Mouse (Mus musculus) MEL (cell line): ENCODE measurements around the gene D630003M21Rik. TPM values are rescaled to one million over a fixed set of nuclear protein-coding genes. Genes with fewer than 3 reads are reported as not detected.

Experiments used
- DNase-seq: peaks from one replicate; pipeline ENCODE4 v3.0.0; 2011; ENCODE audit warnings: low read depth, low spot score
- H3K27ac ChIP-seq: 2 replicates; pipeline ENCODE4 v1.5.1; 2012; ENCODE audit warnings: low read depth, mild to moderate bottlenecking, control low read depth, low read length, moderate library complexity; ENCODE audit not compliant: control insufficient read depth
- H3K27me3 ChIP-seq, 2 experiments: fragments of 150-350 bp in 1 of 2; sonication (generic) in 1 of 2; 2 replicates each; pipeline ENCODE4 v1.6.1; 2012; ENCODE audit warnings: low read length in 2 of 2, mild to moderate bottlenecking in 2 of 2, improper control_type of control experiment in 1 of 2, moderate library complexity in 1 of 2; ENCODE audit not compliant: insufficient read depth in 2 of 2, control insufficient read depth in 1 of 2
- H3K36me3 ChIP-seq, 2 experiments: 2 replicates each; pipeline ENCODE4 v1.6.1; 2012 to 2014; ENCODE audit warnings: low read length in 2 of 2, improper control_type of control experiment in 1 of 2, inconsistent platforms in 1 of 2, mild to moderate bottlenecking in 1 of 2; ENCODE audit not compliant: insufficient read depth in 2 of 2, control insufficient read depth in 1 of 2
- H3K4me1 ChIP-seq, 2 experiments: fragments of 150-350 bp in 1 of 2; sonication (generic) in 1 of 2; 2 replicates each; pipeline ENCODE4 v1.6.1; 2012; ENCODE audit warnings: low read length in 2 of 2, improper control_type of control experiment in 1 of 2, mild to moderate bottlenecking in 1 of 2; ENCODE audit not compliant: insufficient read depth in 2 of 2, control insufficient read depth in 1 of 2
- H3K4me3 ChIP-seq, 2 experiments: fragments of 150-350 bp in 1 of 2; sonication (generic) in 1 of 2; 2 replicates each; pipeline ENCODE4 v1.5.1; 2012; ENCODE audit warnings: low read depth in 2 of 2, low read length in 2 of 2, mild to moderate bottlenecking in 2 of 2, moderate library complexity in 2 of 2, control low read depth in 1 of 2, improper control_type of control experiment in 1 of 2; ENCODE audit not compliant: control insufficient read depth in 1 of 2, insufficient read depth in 1 of 2
- H3K79me2 ChIP-seq: 2 replicates; pipeline ENCODE4 v1.6.1; 2012; ENCODE audit warnings: mild to moderate bottlenecking, low read length, moderate library complexity; ENCODE audit not compliant: control insufficient read depth, poor library complexity, insufficient read depth
- H3K9ac ChIP-seq: 2 replicates; pipeline ENCODE4 v1.6.1; 2012; ENCODE audit warnings: low read depth, mild to moderate bottlenecking, control low read depth, low read length, moderate library complexity; ENCODE audit not compliant: control insufficient read depth, poor library complexity, severe bottlenecking
- H3K9me3 ChIP-seq: fragments of 150-350 bp; sonication (generic); replicated peaks from 2 replicates; pipeline ENCODE4 v1.6.1; 2012; ENCODE audit warnings: mild to moderate bottlenecking, low read length, improper control_type of control experiment, moderate library complexity; ENCODE audit not compliant: insufficient read depth
- BHLHE40 ChIP-seq: IDR thresholded peaks from 2 replicates; pipeline ENCODE4 v1.6.1; 2012; ENCODE audit warnings: low read depth, mild to moderate bottlenecking, inconsistent platforms, low read length, improper control_type of control experiment, borderline replicate concordance
- CHD1 ChIP-seq: IDR thresholded peaks from 2 replicates; pipeline ENCODE4 v1.6.1; 2012; ENCODE audit warnings: low read depth, mild to moderate bottlenecking, inconsistent platforms, low read length, improper control_type of control experiment
- CHD2 ChIP-seq: IDR thresholded peaks from 2 replicates; pipeline ENCODE4 v1.6.1; 2011; ENCODE audit warnings: low read length, improper control_type of control experiment
- CTCF ChIP-seq, 3 experiments: IDR thresholded peaks in 2 of 3; conservative IDR thresholded peaks in 1 of 3; 2 replicates each; pipeline ENCODE4 v1.5.1; 2011 to 2012; ENCODE audit warnings: low read length in 3 of 3, low read depth in 2 of 3, mild to moderate bottlenecking in 2 of 3, improper control_type of control experiment in 1 of 3, inconsistent platforms in 1 of 3, mixed read lengths in 1 of 3, moderate library complexity in 1 of 3; ENCODE audit not compliant: control insufficient read depth in 1 of 3, insufficient read depth in 1 of 3, poor library complexity in 1 of 3, severe bottlenecking in 1 of 3
- E2F4 ChIP-seq: IDR thresholded peaks from 2 replicates; pipeline ENCODE4 v1.6.1; 2011; ENCODE audit warnings: low read depth, low read length, improper control_type of control experiment, borderline replicate concordance
- EP300 ChIP-seq, 2 experiments: IDR thresholded peaks; 2 replicates each; pipeline ENCODE4 v1.6.1; 2011; ENCODE audit warnings: improper control_type of control experiment in 2 of 2, low read length in 2 of 2, low read depth in 1 of 2, mild to moderate bottlenecking in 1 of 2
- ETS1 ChIP-seq: IDR thresholded peaks from 2 replicates; pipeline ENCODE4 v1.6.1; 2012; ENCODE audit warnings: low read depth, mild to moderate bottlenecking, inconsistent platforms, low read length, improper control_type of control experiment, moderate library complexity
- GATA1 ChIP-seq: IDR thresholded peaks from 2 replicates; pipeline ENCODE4 v1.6.1; 2011; ENCODE audit warnings: low read depth, low read length, improper control_type of control experiment
- HCFC1 ChIP-seq: IDR thresholded peaks from 2 replicates; pipeline ENCODE4 v1.6.1; 2012; ENCODE audit warnings: low read depth, mild to moderate bottlenecking, inconsistent platforms, low read length, improper control_type of control experiment, moderate library complexity
- KAT2A ChIP-seq: conservative IDR thresholded peaks from 2 replicates; pipeline ENCODE4 v1.6.1; 2012; ENCODE audit warnings: low read depth, low read length, improper control_type of control experiment, inconsistent platforms
- MAFK ChIP-seq: IDR thresholded peaks from 2 replicates; pipeline ENCODE4 v1.6.1; 2011; ENCODE audit warnings: low read depth, mild to moderate bottlenecking, low read length, improper control_type of control experiment, borderline replicate concordance
- MAZ ChIP-seq: IDR thresholded peaks from 2 replicates; pipeline ENCODE4 v1.6.1; 2012; ENCODE audit warnings: low read depth, mild to moderate bottlenecking, inconsistent platforms, low read length, improper control_type of control experiment
- MEF2A ChIP-seq: IDR thresholded peaks from 2 replicates; pipeline ENCODE4 v1.6.1; 2014; ENCODE audit warnings: low read depth, mild to moderate bottlenecking, inconsistent platforms, low read length, improper control_type of control experiment; ENCODE audit not compliant: poor library complexity, insufficient replicate concordance, severe bottlenecking; ENCODE audit errors: extremely low read depth
- MXI1 ChIP-seq: IDR thresholded peaks from 2 replicates; pipeline ENCODE4 v1.6.1; 2011; ENCODE audit warnings: mild to moderate bottlenecking, low read depth, low read length, improper control_type of control experiment
- NELFE ChIP-seq: IDR thresholded peaks from 2 replicates; pipeline ENCODE4 v1.6.1; 2011; ENCODE audit warnings: low read depth, low read length, improper control_type of control experiment
- NRF1 ChIP-seq: IDR thresholded peaks from 2 replicates; pipeline ENCODE4 v1.6.1; 2014; ENCODE audit warnings: low read depth, mild to moderate bottlenecking, inconsistent platforms, low read length, improper control_type of control experiment, moderate library complexity; ENCODE audit not compliant: poor library complexity, insufficient read depth, severe bottlenecking
- POLR2AphosphoS2 ChIP-seq: IDR thresholded peaks from 2 replicates; pipeline ENCODE4 v1.6.1; 2011; ENCODE audit warnings: low read length, improper control_type of control experiment
- RAD21 ChIP-seq: IDR thresholded peaks from 2 replicates; pipeline ENCODE4 v1.6.1; 2011; ENCODE audit warnings: mild to moderate bottlenecking, low read depth, low read length, improper control_type of control experiment
- TAL1 ChIP-seq: IDR thresholded peaks from 2 replicates; pipeline ENCODE4 v1.6.1; 2012; ENCODE audit warnings: mild to moderate bottlenecking, inconsistent platforms, low read length, moderate library complexity, mixed read lengths
- UBTF ChIP-seq: IDR thresholded peaks from 2 replicates; pipeline ENCODE4 v1.6.1; 2012; ENCODE audit warnings: low read depth, mild to moderate bottlenecking, inconsistent platforms, low read length, improper control_type of control experiment, moderate library complexity, borderline replicate concordance; ENCODE audit not compliant: insufficient read depth
- USF1 ChIP-seq: IDR thresholded peaks from 2 replicates; pipeline ENCODE4 v1.6.1; 2014; ENCODE audit warnings: low read depth, mild to moderate bottlenecking, inconsistent platforms, low read length, improper control_type of control experiment, moderate library complexity
- ZKSCAN1 ChIP-seq: IDR thresholded peaks from 2 replicates; pipeline ENCODE4 v1.6.1; 2012; ENCODE audit warnings: low read depth, mild to moderate bottlenecking, inconsistent platforms, low read length, improper control_type of control experiment, moderate library complexity
- ZMIZ1 ChIP-seq: IDR thresholded peaks from 2 replicates; pipeline ENCODE4 v1.6.1; 2012; ENCODE audit warnings: low read depth, mild to moderate bottlenecking, inconsistent platforms, low read length, improper control_type of control experiment, moderate library complexity
- ZNF384 ChIP-seq: IDR thresholded peaks from 2 replicates; pipeline ENCODE4 v1.6.1; 2012; ENCODE audit warnings: low read depth, mild to moderate bottlenecking, inconsistent platforms, low read length, improper control_type of control experiment
- polyA plus RNA-seq, 2 experiments: library from polyadenylated mRNA; stranded (reverse) in 1 of 2; unstranded in 1 of 2; fragments of >175 nt in 1 of 2; fragments of >200 nt in 1 of 2; gene quantifications; 2 replicates each; pipeline versions ENCODE4 v1.2.1 to v1.2.4; 2012; ENCODE audit warnings: low replicate concordance in 2 of 2, low read depth in 1 of 2; ENCODE audit not compliant: insufficient read length in 2 of 2, insufficient read depth in 1 of 2, missing spikeins in 1 of 2
- total RNA-seq: library from RNA; depleted of rRNA; stranded (reverse); fragments of 300-350 nt; gene quantifications from 2 replicates; pipeline ENCODE4 v1.2.3, GENCODE M21; 2012

Gene D630003M21Rik
- total and polyA plus RNA-seq, 3 experiments, result 0.10 TPM; not detected in 2

DNA sequence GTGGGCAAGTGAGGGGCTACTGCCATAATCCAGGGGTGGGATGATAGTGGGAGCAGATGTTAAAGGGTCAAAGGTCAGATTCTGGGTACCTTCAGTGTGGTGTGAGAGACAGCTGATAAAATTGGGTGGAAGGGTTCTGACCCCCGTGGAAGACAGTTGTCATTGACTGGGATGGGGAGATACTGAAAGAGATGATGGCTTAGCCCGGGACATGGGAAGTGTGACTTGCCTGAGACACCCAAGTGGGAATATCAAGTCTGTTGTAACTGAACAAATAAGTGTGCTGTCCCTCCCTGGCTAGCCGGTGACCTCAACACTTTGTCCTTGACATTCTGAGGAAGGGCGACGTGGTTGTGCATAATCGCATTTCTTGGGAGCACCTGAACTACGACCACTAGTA, 59.3 kb downstream of the D630003M21Rik start:
- Histone ChIP-seq H3K27me3 (no peaks in the 10 kb centered on the region), H3K27ac (no peak overlapping the region)
- no peak for DNase-seq

DNA sequence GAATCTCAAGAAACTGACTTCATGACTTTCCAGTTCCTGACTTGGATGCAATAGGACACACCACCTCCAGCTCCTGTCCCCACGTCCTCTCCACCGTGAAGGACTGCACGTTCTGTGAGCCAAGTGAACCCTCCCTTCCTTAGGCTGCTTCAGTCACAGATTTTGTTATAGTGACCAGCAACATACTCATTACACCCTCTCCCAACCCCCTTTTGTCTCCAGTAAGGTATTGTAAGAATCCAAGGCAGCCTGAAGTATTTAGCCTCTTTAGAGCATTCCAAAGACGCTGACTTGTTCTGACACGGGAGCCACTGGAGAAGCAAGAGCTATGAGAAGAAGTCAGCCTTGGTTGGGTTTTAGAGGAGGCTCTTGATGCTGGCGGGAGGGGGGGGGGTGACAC, 59.7 kb downstream of the D630003M21Rik start:
- H3K27me3 ChIP-seq, result no peaks in the 10 kb centered on the region
- TF ChIP-seq ETS1 (no peak), POLR2AphosphoS2 (no peak), USF1 (no peak), CHD1 (no peak), ZKSCAN1 (no peak), MXI1 (no peak), KAT2A (no peak), MEF2A (no peak), RAD21 (no peak), NRF1 (no peak), ZMIZ1 (no peak), NELFE (no peak), ZNF384 (no peak), GATA1 (no peak), CHD2 (no peak), TAL1 (no peak), UBTF (no peak), MAZ (no peak), MAFK (no peak), BHLHE40 (no peak)
- TF ChIP-seq, all 39 proteins: peak for 0

More for the DNA sequence above, 59.3 kb downstream of the D630003M21Rik start:
- H3K36me3 ChIP-seq, result peaks cover 0 to 3% of the 10 kb centered on the region in 2 experiments; a peak in 1 of 4 replicates
- peaks cover 0 to 9% of the 10 kb centered on the region in 2 experiments; a peak in 2 of 4 replicates for H3K4me1 ChIP-seq
- H3K9ac ChIP-seq, result no peak overlapping the region
- no peaks in the 10 kb centered on the region for H3K9me3 ChIP-seq
- no peak overlapping the region for H3K4me3 ChIP-seq
- no peaks in the 10 kb centered on the region for H3K79me2 ChIP-seq
- TF ChIP-seq EP300 (IDR thresholded peaks at IDR 0.05; ENCODE audit: low read depth in 1 of 2, low read length in 2 of 2) (no peak), HCFC1 (no peak), CTCF (IDR thresholded peaks at IDR 0.05 in 2 of 3, conservative IDR thresholded peaks at IDR 0.05 in 1 of 3; ENCODE audit: control insufficient read depth in 1 of 3, insufficient read depth in 1 of 3, low read depth in 2 of 3, low read length in 3 of 3, poor library complexity in 1 of 3, severe bottlenecking in 1 of 3) (no peak), E2F4 (no peak)

More for the DNA sequence above, 59.7 kb downstream of the D630003M21Rik start:
- peaks cover 0 to 3% of the 10 kb centered on the region in 2 experiments; a peak in 1 of 4 replicates for H3K36me3 ChIP-seq
- H3K9ac ChIP-seq, result no peak overlapping the region
- no peak overlapping the region for H3K27ac ChIP-seq
- no peak overlapping the region for H3K4me3 ChIP-seq
- H3K4me1 ChIP-seq, result peaks cover 0 to 9% of the 10 kb centered on the region in 2 experiments; a peak in 2 of 4 replicates
- no peaks in the 10 kb centered on the region for H3K9me3 ChIP-seq
- H3K79me2 ChIP-seq, result no peaks in the 10 kb centered on the region
- DNase-seq, result no peak
